Mouse (Mus musculus) left cerebral cortex, postnatal 14 days (tissue): Measurements from ENCODE around the gene Fgf8. TPM values are rescaled to one million over a fixed set of nuclear protein-coding genes. Genes with fewer than 3 reads are reported as not detected.

Source experiments
- DNase-seq, 2 experiments: peaks; one replicate each; pipeline ENCODE4 v3.0.0; 2021 to 2022; ENCODE audit warnings: low spot score in 2 of 2, mixed read lengths in 1 of 2
- intact Hi-C: fragments of 180-260 bp; cut with DNase I; formaldehyde crosslinking; loops from one replicate; pipeline ENCODE4 v1.15.1; 2025
- long read RNA-seq, 2 experiments: library from polyadenylated mRNA; stranded (forward); transcript quantifications; one replicate each; pipeline ENCODE4 v2.0.0; 2021
- total RNA-seq, 2 experiments: library from RNA; stranded (reverse); gene quantifications; 2 replicates each; pipeline ENCODE4 v1.2.3; 2021

Gene Fgf8
- not detected for total RNA-seq
- long read RNA-seq, experiment 1 = 0 reads
- long read RNA-seq, experiment 2 = 0 reads

DNA sequence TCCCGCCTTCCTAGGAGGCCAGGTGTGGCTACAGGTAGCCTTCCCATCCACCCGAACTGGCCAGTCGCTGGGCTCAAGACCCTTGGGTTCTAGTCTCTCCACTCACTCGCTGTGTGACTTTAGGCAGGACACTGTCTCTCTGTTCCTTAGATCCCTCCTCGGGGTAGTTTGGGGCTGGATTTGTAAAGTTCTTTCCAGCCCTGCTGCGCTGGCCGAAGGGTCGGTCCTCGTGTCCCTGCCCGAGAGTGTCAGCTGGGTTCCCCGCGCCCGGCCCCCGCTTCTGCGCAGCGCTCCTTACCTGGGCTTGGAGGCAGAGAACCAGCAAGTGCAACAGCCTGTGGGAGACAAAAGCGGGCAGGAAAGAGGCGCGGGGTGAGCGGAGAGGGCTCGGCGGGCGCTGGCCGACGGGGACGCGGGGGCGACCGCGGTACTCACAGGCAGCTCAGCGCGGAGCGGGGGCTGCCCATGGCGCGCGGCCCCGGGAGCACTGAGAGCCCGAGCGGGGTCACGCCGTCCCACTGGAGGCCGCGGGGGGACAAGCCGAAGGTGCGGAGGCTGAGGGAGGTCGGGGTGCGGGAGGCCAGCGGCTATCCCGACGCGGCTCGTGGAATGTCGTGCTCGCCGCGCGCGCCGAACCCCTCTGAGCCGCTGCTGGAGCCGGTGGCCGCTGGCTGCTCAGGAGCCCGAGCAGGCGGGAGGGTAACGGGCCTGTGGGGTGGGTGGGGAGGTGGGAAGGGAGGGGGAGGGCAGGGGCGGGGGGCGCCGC lies at the start of gene Fgf8:
Gene Fgf8 (minus strand): TSS at position 698 of the 766 bp plus-strand sequence.
- no peak for DNase-seq
- intact Hi-C loops = no loop called here

DNA sequence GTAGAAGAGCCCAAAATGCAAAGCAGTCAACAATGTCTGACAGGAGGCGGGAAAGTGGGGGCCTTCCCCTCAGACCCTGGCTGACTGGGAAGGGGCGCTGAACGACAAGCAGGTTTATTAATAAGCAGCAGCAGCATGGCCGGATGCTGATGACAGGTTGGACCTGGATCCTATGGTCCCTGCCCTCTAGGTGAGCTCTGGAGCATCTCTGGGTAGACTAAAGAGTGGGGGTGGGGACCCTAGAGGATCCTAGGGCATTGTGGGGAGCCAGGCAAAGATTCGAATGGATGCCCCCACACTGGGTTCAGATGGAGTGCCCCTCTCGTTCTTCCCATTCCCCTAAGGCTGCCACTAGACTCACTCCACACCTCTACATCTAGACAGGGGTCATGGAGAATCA lies 49.7 kb upstream of the Fgf8 start:
- intact Hi-C loops = no loop called here

DNA sequence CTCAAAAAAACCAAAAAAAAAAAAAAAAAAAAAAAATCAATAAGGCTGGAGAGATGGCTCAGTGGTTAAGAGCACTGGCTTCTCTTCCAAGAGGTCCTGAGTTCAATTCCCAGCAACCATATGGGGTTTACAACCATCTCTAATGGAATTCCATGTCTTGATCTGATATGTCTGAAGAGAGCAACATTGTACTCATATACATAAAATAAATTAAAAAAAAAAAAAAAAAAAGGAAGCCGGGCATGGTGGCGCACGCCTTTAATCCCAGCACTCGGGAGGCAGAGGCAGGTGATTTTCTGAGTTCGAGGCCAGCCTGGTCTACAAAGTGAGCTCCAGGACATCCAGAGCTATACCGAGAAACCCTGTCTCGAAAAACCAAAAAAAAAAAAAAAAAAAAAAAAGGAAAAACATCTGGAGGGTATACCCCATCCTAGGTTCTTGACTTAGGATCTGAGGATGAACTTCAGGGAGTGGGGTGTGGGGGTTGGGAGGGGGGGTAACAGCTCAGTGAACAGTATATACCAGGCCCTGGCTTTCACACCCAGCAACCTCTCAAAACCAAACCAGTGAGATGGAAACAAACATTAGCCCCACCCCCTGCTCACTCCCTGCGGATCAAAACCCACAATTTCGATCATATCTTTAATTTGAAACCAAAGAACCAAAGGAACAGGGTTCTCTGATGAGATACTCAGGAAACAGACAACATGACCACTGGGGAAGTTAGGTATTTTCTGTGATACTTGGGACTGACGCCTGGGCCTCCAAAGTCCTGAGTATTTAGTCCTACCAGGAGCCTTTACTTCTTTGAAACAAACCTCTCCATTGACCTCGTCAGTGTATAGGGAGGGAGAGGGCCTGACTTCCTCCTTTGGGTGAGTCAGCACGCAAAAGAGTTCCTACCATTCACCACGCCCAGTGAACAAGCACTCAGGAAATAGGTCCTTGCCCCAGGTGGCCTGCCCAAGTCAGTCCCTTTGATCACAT lies 47.5 kb upstream of the Fgf8 start:
- intact Hi-C loops = no loop called here
- DNase-seq = no peak

More for the DNA sequence above, 49.7 kb upstream of the Fgf8 start:
- DNase-seq = no peak

DNA sequence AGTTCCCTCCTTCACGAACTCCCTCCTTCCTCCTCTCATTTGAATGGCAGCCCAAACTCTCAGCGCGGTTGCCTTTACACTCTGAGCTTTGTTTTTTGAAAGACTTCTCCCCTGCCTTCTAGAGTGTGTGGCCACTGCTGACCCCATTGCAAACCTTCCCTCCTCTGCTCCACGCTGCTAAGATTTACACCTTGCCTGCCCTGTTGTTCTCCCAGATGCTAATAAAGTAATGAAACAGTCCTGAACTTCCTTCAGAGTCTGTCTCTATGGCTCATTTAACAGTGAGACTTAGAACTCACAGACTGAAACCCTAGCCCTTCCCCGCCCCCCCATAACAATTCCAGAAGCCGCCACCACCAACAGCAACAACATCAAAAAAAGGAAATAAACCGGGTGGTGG lies 46.6 kb upstream of the Fgf8 start:
- intact Hi-C loops = no loop called here
- no peak for DNase-seq

- DNase-seq = no peak
- intact Hi-C loops = no loop called here
Observed at GRCm38 (mm10) chr19:45788337-45788736, 45.6 kb upstream of the Fgf8 start.

DNA sequence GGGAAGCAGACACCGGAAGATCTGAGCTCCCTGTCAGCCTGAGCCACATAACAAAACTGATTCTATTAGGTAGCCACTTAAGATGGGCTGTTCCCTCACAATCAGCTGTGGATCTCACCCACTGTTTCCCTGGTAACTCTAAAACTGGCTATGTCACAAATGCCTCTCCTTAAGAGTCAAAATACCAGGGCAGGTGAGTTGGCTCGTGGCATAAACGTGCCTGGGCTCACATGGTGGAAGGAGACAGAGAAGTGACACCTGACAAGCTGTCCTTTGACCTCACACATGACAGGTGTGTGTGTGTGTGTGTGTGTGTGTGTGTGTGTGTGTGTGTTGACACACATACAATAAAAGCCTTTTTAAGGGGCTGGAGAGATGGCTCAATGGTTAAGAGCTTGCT lies 44.7 kb upstream of the Fgf8 start:
- no peak for DNase-seq
- intact Hi-C loops = no loop called here

GRCm38 (mm10) chr19:45785470-45785869 lies 42.8 kb upstream of the Fgf8 start:
- no peak for DNase-seq
- intact Hi-C loops = no loop called here

GRCm38 (mm10) chr19:45783933-45784576 lies 41.3 kb upstream of the Fgf8 start:
- intact Hi-C loops = no loop called here
- DNase-seq = no peak

- DNase-seq = peak; percentile 98
Observed at GRCm38 (mm10) chr19:45783181-45783932, 40.6 kb upstream of the Fgf8 start, which contains the start of gene Mgea5. TSS of gene Mgea5 (minus strand) at chr19:45783837.

DNA sequence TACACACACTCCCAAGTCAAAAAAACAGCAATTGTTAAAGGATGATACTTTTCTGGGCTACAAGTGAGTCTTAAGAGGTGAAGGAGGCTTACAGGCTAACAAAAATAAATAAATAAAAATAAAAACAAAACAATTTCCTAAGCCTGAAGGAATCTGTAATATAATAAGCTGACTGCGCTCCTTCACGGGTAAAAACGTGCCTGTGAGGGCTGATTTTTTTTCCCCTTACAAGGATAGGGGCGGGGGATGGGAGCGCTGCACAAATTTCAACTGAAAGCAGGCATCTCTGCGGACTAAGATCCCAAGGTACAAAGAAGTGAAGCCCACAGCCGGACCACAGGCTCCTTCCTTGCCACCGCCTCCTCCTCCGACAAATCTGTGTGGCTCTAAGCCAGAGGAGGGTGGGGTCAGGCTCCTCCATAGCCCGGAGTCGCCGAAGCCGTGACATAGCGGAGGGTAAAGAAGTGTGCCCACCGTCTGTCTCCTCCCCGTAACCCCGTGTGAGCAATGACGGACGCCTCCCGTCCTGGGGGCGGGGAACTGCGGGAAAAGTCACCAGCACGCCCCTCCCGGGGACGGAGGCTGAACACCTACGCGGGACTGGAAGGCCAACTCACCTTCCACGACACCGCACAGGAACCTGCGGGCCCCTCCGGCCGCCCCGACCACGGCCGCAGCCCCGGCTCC lies 39.7 kb upstream of the Fgf8 start:
- intact Hi-C loops = no loop called here
- DNase-seq = peak; percentile 48 to 57

More at GRCm38 (mm10) chr19:45783181-45783932, 40.6 kb upstream of the Fgf8 start, which contains the start of gene Mgea5:
- intact Hi-C loops = no loop called here

GRCm38 (mm10) chr19:45781676-45782075 lies 39.0 kb upstream of the Fgf8 start:
- intact Hi-C loops = no loop called here
- no peak for DNase-seq

DNA sequence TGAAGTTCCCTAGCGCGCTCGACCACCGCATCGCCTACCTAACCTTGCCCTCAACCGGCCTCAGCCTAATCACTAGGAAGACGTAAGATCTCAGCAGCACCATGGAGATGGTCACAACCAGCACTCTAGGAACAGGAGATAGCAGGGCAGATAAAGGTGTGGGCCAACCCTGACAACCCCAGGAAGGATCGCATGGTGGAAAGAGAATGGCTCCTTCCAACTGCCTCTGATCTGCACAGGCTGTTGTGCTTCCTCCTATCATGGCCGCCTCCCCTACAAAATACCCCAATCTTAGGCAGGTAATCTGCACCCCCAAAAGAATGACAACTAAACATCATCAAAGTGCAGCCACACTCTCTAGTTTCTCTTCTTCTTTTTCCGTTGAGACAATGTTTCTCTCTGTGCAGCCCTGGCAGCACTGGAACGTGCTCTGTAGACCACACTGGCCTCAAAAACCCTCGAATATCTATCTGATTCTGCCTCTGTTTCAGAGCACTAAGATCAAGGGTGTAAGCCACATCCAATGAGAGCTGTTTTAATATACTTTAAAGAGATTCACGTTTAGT lies 37.7 kb upstream of the Fgf8 start:
- intact Hi-C loops = no loop called here
- no peak for DNase-seq

DNA sequence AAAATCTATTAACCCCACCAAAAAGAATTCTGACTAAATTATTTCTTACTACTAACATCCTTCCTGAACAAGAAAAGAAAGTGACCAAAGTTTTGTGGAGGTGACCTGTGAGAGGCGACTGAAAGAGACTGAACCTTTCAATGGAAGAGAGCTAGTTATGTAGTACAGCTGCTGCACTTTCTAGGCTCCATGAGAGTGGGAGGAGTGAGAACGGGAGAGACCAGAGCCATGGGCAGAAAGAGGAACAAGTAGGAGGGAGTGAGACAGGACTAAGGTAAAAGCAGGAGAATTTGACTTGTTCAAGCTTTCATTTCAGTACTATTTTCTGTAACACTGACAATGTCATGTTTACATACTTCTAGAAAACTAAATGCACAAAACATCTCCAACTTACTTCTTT lies 32.8 kb upstream of the Fgf8 start:
- intact Hi-C loops = no loop called here
- peak in 1 of 2 experiments; percentile 33 for DNase-seq

GRCm38 (mm10) chr19:45771501-45771900 lies 28.8 kb upstream of the Fgf8 start:
- intact Hi-C loops = no loop called here

GRCm38 (mm10) chr19:45760810-45761209 lies 18.1 kb upstream of the Fgf8 start:
- intact Hi-C loops = no loop called here
- no peak for DNase-seq

More at GRCm38 (mm10) chr19:45771501-45771900, 28.8 kb upstream of the Fgf8 start:
- DNase-seq = no peak

DNA sequence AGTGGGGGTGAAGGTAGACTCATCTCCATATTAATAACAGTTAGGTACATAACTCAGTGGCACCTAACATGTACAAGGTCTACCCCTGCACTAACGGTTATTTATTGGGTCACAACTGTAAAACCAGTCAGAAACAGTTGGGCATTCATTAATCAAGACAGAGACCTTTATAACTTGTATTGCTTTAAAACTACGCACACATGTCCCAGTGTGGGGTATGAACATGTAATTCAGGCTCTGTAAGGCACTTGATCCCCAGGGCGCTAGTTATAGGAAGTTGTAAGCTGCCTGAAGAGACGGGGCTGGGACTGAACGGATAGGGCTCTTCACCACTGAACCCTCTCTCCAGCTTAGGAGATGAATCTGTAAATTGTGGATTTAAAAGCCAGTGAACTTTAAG lies 16.0 kb upstream of the Fgf8 start:
- intact Hi-C loops = no loop called here

DNA sequence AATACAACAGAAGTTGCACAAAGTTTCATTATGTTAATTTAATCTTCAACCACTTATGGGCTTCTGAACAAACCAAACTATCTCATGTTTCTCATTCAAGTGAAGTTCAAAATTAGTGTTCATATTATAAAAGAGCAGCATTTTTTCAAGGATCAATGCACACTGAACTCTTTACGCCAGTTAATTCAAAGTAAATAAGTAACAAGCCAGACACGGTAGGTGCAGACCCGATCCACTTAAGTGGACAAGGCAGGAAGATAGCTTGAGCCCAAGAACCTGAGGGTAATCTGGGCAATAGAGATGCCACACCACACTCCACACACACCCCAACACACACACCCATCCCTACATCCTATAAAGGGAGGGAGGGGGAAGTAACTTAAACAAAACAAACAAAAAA lies 10.8 kb upstream of the Fgf8 start:
- intact Hi-C loops = no loop called here

More for the DNA sequence above, 16.0 kb upstream of the Fgf8 start:
- DNase-seq = no peak

DNA sequence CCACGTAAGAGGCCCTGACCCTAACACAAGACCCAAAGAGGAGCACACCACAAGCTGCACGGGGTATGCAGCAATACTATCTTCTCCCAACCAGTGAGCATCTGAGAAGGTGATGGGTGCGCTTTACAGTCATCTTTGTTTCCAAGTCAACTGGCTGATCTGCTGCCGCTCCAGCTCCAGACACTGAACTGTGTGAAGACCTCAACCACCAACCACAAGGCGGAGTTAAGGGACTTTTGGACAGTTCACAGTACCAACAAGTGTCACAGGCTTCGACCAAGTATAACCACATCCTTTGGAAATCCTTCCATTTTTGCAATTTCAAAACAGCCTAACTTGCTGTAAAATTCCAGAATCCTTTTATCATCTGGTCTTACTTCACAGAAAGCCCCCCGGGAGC lies 9.2 kb upstream of the Fgf8 start:
- intact Hi-C loops = no loop called here
- DNase-seq = no peak

More for the DNA sequence above, 10.8 kb upstream of the Fgf8 start:
- no peak for DNase-seq
